Mouse (Mus musculus) frontal cortex, postnatal 10 days (tissue): ENCODE measurements around the gene a.
"Not testable (repeated sequence)": the region's sequence is repeated elsewhere in the genome, so short reads cannot be mapped to it uniquely, and the experiment has no call there.

ENCODE experiments used
- DNase-seq, 2 experiments: peaks; one replicate each; pipeline ENCODE4 v3.0.0; 2022; ENCODE audit warnings: low spot score in 2 of 2, mixed read lengths in 1 of 2

a gene

DNA sequence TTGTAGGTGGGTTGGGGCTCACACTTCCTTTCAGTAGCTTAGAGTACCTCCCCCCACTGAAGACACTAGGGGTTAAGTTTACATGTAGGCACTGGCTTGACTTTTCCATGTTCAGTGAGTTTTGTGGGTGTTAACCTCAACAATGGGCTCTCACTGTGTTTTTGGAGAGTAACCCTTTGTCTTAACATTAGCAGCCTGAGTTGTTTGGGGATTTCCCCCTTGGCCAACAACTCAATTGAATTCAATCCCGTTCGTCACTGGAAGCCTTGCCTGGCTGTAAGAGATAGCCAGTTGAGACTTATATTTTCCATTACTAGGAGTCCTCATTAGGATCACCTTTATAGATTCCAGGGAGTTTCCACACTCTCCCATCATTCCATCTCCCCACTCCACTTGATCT, 45.3 kb downstream of the a start:
- DNase-seq: no peak

DNA sequence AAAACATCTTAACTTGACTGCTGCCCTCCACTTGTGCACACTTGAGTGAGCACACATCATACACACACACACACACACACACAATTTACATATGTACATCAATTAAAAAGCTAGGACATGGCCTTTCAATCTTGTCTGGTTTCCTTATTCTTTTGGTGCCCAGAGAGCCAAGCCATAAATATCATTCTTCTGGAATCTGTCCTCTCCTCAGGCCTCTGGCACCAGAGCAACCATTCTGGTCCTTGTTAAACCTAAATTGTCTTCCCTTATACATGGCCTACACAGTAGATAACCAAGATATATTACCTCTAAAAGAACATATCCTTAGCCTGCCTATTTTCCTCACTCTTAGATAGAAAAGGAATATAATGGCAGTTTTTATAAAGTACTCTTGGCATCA, 56.9 kb downstream of the a start:
- DNase-seq: no peak

DNA sequence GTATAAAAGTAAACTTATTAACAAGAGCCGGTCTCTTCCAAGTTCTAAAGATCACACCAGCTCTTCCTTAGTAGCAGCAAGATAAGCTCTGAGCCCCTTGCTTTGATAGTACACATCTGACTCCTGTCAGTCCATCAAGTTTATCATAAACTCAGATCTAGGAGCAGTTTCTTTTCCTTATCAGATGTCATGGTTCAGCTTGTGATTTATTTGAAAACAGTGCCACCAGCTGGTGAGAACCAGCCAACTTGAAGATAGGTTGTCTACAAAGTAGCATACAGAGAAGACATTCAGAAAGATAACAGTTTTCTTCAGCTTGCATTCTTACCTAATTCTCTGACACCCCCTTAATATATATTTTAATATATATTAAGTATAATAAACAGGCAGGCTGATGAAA, 64.2 kb downstream of the a start:
- peak in 1 of 2 experiments; percentile 52 for DNase-seq

DNA sequence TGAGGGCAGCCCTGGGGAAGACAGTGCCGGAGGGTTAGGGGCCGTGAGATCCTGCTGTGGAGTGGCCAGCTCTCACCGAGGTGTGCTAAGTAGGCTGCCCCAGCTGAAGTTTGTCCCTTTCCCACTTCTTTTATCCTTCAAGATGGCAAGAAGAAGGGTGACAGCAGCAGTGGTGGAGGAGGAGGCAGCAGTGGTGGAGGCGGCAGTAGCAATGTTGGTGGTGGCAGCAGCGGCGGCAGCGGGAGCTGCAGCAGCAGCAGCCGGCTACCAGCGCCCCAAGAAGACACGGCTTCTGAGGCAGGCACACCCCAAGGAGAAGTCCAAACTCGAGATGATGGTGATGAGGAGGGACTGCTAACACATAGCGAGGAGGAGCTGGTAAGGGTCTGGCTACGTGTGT, 72.5 kb downstream of the a start:
- DNase-seq: no peak

DNA sequence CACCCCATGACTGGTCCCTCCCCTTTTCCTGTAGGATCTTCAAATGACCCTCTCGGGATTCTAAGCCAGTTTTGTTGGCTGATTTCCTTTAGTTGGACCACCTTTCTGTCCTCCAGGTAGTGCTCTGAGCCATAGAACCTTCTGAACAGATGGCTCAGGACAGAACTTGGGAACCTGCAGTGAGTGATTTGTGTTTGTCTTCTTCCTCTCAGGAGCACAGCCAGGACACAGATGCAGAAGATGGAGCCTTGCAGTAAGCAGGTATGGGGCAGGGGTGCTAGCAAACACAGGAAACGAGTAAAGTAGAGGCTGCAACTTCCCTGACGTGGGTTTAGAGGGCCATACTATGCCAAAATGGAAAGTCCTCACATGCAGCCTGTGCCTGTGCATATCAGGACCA, 74.5 kb downstream of the a start:
- no peak for DNase-seq

DNA sequence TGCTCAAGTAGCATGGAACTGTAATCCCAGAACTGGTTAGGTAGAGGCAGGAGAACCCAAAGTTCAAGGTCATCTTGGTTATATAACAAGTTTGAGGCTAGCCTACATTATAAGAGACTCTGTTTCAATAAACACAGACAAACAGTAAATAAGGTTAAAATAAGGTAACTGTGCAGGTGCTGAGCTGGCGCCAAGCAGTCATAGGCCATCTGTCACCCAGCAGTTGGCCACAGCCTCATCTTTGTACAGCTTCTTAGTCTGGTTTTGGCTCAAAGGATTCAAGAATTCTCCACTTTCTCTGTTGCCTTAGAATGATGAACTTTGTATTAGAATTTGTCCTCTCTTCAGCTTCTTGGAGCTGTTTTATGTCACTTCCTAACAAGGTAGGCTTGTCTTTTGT, 76.9 kb downstream of the a start:
- no peak for DNase-seq

DNA sequence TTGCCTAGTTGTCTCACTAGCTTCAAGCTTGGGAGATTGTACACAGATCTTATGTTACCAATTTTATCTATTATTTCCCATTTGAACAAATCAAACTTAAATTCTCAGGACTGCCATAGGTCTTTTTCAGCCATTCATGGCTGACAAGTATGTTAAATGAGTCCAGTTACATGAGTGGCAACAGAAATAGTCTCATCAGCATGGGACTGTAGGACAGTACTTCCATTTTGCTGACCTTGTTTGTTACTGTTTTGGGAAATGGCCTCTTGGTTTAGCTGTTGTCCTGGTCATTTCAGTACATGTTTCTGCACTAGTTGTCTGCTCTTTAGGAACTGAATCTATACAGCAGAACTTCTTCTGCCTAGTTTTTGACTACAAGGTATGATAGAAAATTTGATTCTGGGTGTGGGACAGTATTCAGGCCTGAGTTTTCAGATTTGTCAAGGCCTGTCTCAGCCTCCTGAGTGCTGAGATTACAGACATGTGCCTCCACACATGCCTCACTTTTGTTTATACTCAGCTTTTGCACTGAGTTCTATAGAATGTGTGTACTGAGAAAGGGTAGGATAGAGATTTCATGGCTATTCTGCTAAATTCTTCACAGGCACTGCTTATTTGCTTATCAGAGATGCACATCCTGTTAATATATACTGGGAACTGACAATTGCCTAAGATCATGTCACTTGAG, 78.9 kb downstream of the a start:
- no peak for DNase-seq

DNA sequence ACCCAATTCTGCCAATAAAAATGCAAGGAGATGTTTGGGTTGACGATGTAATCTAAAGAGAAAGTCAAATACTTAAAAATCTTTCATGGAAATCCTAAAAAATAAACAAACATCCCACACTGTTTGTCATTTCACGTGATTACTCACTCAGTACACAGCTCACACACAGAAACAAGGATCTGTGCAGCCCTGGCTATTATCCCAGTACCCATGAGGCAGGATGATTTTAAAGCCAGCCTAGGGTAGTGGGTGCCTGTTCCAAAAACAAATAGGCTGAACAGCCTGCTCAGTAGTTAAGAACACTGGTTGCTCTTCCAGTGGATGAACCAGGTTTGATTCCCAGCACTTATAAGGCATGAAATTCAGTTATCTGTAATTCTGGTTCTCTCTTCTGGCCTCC, 85.4 kb downstream of the a start:
- DNase-seq: no peak

DNA sequence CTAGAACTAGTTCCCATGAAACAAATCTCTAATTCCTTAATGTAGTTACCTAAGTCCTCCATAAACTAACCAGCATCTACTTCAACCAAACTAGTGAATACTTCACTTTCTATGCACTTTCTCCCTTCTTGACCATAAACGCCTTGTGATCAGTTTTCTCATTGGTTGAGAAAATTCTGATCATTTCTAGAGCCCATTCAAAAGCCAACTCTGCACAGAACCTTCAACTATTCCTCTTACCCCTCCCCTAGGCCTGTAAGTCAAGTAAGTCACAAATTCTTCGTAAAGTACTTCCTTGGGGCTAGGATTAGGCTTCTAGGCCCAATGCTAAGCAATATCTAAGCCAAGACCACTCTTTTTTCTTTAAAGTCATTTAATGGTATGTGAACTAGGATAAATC, 100.4 kb downstream of the a start:
- DNase-seq: no peak

DNA sequence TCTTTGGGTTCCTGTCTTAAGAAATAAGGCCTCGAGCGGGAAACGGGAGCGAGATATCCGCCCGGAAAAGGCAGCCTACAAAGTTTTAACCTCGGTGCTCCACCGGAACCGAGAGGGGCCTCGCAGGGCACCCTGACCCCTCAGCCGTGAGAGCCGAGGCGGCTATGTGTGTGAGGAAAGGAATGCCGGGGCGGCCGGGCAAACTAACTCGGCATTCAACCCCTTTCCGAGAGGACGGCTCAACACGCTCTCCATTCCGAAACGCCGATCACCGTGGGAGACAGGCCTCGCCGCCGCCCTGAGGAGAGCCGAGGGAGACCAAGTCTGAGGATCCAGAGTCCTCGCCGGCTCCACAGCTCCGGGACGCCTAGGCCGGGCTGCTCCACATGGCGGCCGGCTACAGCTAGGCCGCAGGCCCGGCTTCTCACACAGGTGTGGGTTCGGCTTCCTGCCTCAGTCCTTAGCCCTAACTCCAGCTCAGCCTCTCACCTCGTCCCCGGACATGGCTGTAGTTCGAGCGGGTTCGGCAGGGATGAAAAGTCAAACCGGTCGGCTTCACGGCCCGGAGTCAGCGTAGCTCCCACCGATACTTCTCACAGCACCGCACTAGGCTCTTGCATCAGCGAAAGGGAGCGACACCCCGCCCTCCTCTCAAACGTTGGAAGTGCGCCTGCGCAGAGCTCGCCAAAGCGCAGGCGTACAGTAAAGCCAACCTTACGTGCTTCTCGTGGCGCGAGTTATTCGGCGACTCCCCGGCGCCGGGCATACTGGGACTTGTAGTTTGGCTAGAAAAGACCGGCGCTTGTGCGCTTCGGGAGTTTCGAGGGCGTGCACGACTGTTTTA, 101.2 kb downstream of the a start, which contains the start of gene Eif2s2:
TSS of gene Eif2s2 (minus strand) at position 735 of the 844 bp plus-strand sequence.
- DNase-seq: peak; percentile 95 to 96

DNA sequence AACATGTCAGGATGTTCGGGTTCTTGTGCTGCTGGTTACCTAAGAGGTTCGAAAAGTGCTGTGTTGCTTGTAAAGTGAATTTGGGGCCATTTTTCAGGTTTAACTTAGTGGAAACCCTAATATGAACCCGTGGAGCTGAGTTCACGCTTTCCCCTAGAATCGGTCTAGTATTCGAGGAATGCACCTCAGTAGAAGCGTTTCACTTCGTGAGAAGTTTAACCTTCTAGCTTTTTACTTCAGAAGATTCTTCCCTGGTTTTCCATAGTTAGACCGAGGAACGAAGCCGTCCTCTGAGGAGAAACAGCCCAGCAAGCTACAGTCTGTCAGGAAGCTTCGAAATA, 101.8 kb downstream of the a start:
- DNase-seq: no peak

DNA sequence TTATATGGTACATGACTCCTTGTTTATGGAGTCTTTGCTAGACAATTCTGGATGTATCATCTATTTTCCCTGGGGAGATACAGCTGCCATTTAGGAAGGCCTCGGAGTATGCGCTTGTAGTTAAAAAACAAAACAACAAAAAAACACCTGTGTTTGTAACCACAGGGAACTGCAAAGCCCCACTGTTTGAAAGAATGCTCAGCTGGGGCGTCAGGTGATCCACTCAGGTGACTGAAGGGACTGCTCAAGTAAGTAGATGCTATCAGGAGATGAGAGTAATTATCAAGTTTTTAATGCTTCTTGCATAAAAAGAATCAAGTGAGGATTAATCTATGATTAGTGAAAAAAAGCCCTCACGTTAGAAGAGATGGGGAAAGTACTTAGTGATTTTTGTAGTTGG, 102.3 kb downstream of the a start:
- no peak for DNase-seq

DNA sequence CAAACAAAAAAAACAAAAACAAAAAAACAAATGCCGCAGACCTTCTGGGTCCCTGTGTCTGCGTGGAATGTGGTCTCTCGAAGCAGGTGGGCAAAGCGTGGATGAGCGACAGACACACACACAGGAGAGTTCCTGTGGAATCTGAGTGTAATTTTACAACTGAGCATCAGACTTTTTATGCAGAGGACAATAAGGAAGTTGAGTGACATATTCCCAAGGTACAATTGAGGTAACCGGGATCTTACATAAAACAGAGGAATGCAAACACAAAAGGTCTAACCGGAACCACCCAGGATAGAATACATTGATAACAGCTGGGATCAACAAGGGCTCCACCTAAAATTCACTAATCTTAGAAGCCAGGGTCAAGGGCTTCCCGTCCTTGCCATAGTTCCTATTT, 107.8 kb downstream of the a start:
- DNase-seq: not testable (repeated sequence)

DNA sequence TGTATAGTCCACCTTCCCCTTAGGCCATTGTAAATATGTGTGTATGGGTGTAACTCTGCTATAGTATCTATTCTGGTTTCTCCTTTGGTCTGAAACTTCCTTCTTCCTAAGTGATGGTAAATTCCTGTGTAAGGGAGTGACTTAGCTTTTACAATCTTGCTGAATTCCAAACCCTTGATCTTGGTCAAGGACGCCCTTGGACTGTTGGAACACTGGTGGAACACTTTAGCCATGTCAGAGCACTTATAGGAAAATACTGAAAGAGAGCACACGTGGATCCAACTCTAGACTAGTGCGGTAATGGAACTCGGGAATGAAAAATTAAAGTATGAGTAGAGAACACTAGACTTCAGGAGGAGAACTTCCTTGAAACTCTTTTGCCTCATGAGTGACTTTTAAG, 108.2 kb downstream of the a start:
- not testable (repeated sequence) for DNase-seq

DNA sequence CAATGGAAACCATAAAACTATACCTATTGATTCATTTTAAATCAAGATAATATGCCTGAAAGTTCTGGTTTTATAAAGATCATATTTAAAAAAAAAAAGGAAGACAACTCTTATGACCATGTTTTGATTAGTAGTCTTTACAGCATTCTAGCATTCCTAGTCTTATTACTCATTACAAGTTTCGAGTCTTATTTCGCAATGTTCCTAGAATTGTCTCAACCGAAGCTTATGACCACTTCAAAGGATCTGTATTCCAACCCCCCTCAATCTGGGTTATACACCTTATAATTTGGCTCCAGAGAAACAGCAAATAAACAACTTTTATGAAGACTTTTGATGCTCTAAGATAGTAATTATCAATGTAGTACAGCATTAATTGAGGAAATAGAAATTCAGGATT, 110.9 kb downstream of the a start:
- no peak for DNase-seq

DNA sequence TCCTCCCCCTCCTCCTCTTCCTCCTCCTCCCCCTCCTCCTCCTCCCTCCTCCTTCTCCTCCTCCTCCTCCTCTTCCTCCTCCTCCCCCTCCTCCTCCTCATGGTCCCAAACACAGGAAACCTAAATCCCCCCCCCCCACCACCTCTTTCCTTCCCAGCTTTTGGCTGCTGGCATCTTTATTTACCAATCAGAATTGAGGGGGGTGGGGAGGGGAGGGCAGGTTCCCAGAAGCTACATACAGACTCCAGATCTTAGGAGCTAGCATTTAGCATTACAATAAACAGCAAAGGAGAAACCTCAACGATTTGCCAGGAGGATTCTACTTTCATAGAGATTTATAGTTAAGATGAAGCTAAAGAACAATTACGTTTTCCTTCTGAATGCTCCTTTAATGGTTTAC, 114.6 kb downstream of the a start:
- no peak for DNase-seq

DNA sequence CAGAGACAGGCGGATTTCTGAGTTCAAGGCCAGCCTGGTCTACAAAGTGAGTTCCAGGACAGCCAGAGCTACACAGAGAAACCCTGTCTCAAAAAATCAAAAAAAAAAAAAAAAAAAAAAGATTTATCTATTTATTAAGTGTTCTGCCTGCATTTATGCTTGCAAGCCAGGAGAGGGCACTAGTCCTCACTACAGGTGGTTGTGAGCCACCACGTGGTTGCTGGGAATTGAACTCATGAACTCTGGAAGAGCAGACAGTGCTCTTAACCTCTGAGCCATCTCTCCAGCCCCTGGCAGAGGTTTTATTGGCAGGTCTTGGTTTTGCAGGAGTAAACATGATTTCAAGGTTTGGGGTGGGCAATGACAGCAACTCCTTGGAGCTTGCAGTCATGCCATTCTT, 117.0 kb downstream of the a start:
- not testable (repeated sequence) for DNase-seq

DNA sequence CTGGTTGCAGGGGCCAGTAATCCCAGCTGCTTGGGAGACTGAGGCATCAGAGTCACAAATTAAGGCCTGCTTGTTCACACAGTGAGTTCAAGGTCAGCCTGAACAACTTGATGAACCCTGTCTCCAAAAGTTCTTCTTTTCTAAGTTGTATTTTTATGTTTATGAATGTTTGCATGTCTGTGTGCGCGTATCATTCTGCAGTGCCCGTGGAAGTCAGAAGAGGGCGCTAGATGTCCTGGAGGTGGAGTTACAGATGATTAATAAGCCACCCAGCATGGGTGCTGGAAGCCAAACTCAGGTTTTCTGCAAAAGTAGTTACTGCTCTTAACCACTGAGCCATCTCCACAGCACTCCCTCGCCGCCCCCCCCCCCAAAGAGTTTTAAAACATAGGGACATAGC, 118.6 kb downstream of the a start:
- no peak for DNase-seq

DNA sequence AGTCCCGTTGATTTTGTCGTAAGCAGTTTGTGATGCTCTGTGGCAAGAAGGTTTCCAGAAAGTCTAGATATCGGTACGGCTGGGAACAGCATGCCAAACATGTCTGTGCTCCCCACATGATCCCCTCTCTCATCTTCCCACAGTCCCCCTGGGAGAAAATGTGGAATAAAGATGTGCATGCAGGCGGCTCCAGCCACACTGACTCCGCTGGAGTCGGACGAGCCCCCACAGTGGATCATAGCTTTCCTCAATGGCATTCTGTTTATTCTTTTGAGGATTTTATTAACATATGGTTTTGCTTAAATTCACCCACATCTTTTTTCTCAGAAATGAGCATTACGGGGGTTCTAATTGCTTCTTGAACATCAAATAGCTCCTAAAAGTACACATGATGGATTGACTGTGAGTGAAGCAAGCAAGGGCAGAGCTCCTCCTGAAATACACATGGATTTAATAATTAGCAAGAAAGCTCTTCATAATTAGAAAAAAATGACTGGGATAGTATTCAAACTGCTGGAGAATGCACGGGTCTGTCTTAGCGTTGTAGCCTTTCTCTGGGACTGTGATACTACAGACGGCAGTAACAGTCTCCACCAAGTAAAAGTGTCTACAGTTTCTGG, 124.8 kb downstream of the a start:
- DNase-seq: no peak

DNA sequence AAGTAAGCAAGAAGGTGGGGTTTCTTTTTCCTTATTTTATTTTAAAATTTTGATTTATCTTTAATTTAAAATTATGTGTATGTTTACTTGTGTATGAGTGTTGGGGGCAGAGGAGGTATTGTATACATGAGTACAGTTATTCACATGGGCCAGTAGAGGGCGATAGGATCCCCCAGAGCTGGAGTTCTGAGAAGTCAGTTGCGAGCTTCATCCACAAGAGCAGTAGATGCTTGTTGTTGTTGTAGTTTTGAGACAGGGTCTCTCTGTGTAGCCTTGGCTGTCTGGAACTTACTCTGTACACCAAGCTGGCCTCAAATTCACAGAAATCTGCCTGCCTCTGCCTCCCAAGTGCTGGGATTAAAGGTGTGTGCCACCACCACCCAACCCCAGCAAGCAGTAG, 125.3 kb downstream of the a start:
- no peak for DNase-seq

DNA sequence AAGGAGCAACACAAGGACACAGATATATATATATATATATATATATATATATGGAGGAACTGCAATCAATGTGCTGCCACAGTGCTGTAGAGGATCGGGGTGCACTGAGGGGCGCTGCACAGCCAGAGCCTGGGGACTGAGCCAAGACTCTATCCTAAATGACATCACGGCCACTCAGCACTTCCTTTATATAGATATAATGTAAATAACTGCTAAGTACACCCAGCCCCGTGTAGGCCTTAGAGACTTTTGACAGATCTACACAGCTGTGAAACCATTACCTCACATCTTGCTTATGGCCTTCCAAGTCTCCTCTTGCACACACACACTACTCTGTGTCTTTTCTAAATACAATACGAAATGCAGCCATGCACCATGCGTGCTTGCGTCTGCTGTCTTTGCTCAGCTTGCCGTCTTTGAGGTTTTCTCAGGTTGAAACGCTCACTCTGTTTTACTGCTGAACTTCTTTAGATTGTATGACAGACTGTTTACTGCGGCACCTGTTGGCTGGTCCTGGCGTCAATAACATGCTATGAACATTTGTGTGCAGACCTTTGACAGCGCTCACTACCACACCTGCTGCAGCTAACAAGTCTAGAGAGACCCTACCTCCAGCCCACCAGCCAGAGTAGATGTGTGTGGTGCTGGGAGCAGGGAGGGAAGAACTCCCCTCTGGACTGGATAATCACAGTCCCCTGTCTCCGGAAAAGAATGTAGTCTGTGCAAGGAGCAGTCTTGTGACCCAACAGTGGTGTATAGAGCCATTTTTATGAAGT, 126.9 kb downstream of the a start:
- DNase-seq: no peak

DNA sequence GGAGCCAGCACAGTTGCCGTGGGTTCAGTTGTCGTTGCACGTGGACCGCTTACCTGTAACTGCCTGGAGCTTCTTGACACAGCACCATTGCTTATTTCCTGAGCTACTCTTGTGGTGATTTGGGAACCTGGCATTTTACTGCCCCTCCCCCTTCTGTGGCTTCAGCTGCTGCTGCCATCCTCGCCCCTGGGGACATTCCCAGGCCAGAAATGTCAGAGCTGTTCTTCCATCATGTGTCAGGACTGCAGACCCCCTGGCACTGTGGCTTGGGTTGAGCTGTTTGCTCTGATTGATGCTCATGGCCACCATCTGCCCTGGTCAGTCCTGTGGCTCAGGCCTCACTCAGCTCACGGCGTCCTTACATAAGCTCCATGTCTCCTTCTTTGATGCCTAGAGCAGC, 129.7 kb downstream of the a start:
- no peak for DNase-seq
